Mouse (Mus musculus): Measurements from ENCODE around the gene Ddx28. TPM values are rescaled to one million over a fixed set of nuclear protein-coding genes. Genes with fewer than 3 reads are reported as not detected.

Ddx28 gene
- polyA plus RNA-seq (2015; fragmentation: Nextera tagmentation; extraction: Ambion mirVana), result 14.7 and 14.8 TPM in 2 replicates

DNA sequence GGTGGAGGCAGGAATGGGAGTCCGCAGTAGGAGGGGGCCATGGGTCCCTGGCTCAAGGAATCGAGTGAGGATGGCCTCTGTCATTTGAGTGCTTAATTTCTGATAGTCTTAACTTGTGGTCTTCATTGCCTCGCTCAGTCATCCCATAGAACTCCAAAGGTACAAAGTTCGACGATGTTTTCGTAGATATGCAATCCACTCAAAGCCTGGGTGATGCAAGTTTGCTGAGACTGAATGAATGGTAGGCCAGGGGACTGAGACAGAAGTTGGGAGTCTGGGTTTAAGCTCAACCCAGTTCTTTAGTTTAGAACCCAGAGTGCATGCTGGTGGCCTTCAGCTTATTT lies at the start of gene Ddx28:
Gene Ddx28 (minus strand): TSS at position 240 of the 344 bp plus-strand sequence.
- Histone ChIP-seq H3K4me3 (ENCODE audit: low read length) (peak within 1 kb of the TSS; percentile 91), H3K36me3 (ENCODE audit: control insufficient read depth, insufficient read depth, low read length) (no peaks in the 10 kb centered on the region), H3K4me2 (ENCODE audit: low read depth, low read length) (peak within 1 kb of the TSS; percentile 97), H3K9ac (ENCODE audit: low read length) (peak within 1 kb of the TSS; percentile 90), H3K27me3 (ENCODE audit: control insufficient read depth, insufficient read depth, low read depth, low read length) (no peaks in the 10 kb centered on the region), H3K9me3 (ENCODE audit: control insufficient read depth, low read length) (no peaks in the 10 kb centered on the region), H3K27ac (ENCODE audit: low read length) (peak within 1 kb of the TSS; percentile 43; the same call in 1 of the 2 replicates), H3K4me1 (replicated peaks; ENCODE audit: control insufficient read depth, insufficient read depth, low read length) (peaks cover 14% of the 10 kb centered on the region)
- no peak for ATAC-seq (ENCODE audit: low read depth)
- 2% methylated on average over 6 of the region's 6 CpGs for WGBS

DNA sequence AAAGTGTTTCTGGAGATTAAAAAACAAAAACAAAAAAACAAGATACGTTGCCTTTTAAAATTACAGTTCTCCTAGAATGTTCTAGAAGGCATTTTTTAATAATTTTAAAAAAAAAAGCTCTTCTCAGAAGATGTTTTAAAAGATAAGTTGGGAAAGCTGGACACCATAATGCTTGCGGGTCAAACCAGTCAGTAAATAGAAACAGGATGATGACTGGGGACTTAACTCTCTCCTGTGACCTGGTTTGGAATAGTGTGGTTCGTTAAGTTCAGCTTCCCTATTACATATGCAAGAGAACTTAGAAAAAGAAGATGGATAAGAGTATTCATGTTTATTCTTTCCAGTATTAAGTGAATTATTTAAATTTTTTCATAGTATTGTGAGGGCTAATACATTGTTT lies 48.8 kb upstream of the Ddx28 start:
- ATAC-seq (ENCODE audit: low read depth), result no peak
- Histone ChIP-seq H3K4me3 (ENCODE audit: low read length) (peak overlapping the region; percentile 93), H3K9ac (ENCODE audit: low read length) (peak overlapping the region; percentile 92; the same call in 1 of the 2 replicates), H3K27me3 (ENCODE audit: control insufficient read depth, insufficient read depth, low read depth, low read length) (no peaks in the 10 kb centered on the region), H3K4me1 (replicated peaks; ENCODE audit: control insufficient read depth, insufficient read depth, low read length) (peaks cover 15% of the 10 kb centered on the region), H3K9me3 (ENCODE audit: control insufficient read depth, low read length) (no peaks in the 10 kb centered on the region), H3K36me3 (ENCODE audit: control insufficient read depth, insufficient read depth, low read length) (no peaks in the 10 kb centered on the region), H3K27ac (ENCODE audit: low read length) (no peak overlapping the region), H3K4me2 (ENCODE audit: low read depth, low read length) (peak overlapping the region; percentile 68)
- 3% methylated on average over 3 of the region's 3 CpGs for WGBS

DNA sequence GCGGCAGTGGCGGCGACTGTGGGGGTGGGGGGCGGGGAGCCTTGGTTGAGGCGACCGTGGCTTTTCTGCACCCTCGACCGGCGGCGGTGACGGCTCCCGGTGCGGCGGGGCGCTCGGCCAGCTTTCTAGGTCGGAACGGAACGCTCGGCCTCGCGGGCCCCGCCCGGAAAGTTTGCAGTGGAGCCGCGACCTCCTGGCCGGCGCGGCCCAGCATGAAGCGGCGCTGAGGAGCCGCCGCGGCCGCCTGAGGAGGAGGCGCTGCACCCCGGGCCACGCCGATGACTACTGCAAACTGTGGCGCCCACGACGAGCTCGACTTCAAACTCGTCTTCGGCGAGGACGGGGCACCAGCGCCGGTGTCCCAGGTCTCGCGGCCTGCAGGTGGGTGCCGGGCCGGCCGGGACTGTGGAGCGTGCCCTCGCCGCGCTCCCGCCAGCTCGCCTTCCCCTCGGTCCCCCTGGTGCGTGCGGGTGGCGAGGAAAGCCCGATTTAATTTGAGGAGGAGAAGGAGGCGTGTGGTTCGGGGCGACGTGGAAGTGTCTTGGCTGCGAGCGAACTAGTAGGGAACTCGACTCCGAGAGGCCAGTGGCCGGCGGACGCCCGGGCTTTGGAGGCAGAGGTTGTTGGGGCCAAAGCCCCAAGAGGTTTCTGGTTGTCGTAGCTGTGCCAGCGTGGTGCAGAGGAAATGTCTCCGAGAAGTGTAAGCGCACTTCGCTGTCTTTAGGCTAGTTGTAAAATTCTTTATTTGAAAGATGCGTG lies 48.1 kb upstream of the Ddx28 start:
- Histone ChIP-seq H3K9me3 (ENCODE audit: control insufficient read depth, low read length) (no peaks in the 10 kb centered on the region), H3K4me3 (ENCODE audit: low read length) (peak overlapping the region; percentile 93), H3K4me1 (replicated peaks; ENCODE audit: control insufficient read depth, insufficient read depth, low read length) (peaks cover 15% of the 10 kb centered on the region), H3K36me3 (ENCODE audit: control insufficient read depth, insufficient read depth, low read length) (no peaks in the 10 kb centered on the region), H3K9ac (ENCODE audit: low read length) (peak overlapping the region; percentile 92), H3K27ac (ENCODE audit: low read length) (peak overlapping the region; percentile 96), H3K27me3 (ENCODE audit: control insufficient read depth, insufficient read depth, low read depth, low read length) (no peaks in the 10 kb centered on the region), H3K4me2 (ENCODE audit: low read depth, low read length) (peak overlapping the region; percentile 68)
- peak; percentile 79 for ATAC-seq (ENCODE audit: low read depth)
- under 1% methylated on average over 71 of the region's 83 CpGs for WGBS

DNA sequence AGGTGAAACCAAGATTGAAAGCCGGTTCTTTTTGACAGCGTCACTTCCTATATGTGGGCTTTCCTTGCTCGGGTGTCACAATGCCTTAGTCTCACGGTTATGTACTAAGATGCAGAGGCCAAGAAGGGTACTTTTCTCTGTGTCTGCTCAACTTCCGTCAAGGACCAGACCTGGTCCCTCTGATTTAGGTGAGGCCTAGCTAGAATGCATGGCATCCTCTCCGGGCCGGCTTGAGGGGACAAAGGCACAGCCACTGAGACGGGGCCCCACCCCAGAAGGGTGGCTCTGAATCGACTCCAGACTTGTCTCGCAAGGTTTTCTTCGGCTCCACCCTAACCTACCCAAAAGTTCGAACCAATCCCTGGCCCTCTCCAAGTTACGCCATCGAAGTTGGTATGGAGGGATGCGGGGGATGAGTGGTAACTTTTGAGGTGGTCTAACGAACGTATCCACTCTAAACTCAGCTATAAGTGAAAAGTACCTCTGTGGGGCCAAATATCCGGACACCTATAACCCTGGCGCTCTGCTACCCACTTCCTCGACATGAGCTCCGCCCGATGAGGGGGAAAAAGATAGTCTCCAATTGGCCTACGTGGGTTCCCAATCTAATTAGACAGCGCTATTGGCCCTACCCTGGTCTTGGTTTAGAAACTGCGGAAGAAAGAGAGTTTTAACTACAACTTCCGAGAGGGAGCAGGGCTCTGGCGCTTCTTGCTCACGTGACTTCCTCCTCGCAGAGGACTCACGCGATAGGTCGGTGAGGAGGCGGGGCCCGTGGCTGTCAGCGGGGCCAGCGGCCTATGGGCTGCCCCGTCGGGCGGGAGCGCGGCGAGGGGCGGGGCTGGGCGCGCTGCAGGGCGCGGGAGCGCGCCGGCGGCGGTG lies 47.3 kb upstream of the Ddx28 start, which contains the start of gene Nfatc3:
Gene Nfatc3 (plus strand): TSS at position 110 of the 882 bp plus-strand sequence.
- no peaks in the 10 kb centered on the region for H3K9me3 ChIP-seq (ENCODE audit: control insufficient read depth, low read length)
- peak; percentile 99 for ATAC-seq (ENCODE audit: low read depth)
- under 1% methylated on average over 52 of the region's 52 CpGs for WGBS
- peak within 1 kb of the TSS; percentile 96 for H3K27ac ChIP-seq (ENCODE audit: low read length)
- no peaks in the 10 kb centered on the region for H3K36me3 ChIP-seq (ENCODE audit: control insufficient read depth, insufficient read depth, low read length)
- peak within 1 kb of the TSS; percentile 92 for H3K9ac ChIP-seq (ENCODE audit: low read length)
- H3K4me1 ChIP-seq (replicated peaks; ENCODE audit: control insufficient read depth, insufficient read depth, low read length), result peaks cover 15% of the 10 kb centered on the region
- H3K4me3 ChIP-seq (ENCODE audit: low read length), result peak within 1 kb of the TSS; percentile 93
- peak within 1 kb of the TSS; percentile 68 for H3K4me2 ChIP-seq (ENCODE audit: low read depth, low read length)
- no peaks in the 10 kb centered on the region for H3K27me3 ChIP-seq (ENCODE audit: control insufficient read depth, insufficient read depth, low read depth, low read length)

DNA sequence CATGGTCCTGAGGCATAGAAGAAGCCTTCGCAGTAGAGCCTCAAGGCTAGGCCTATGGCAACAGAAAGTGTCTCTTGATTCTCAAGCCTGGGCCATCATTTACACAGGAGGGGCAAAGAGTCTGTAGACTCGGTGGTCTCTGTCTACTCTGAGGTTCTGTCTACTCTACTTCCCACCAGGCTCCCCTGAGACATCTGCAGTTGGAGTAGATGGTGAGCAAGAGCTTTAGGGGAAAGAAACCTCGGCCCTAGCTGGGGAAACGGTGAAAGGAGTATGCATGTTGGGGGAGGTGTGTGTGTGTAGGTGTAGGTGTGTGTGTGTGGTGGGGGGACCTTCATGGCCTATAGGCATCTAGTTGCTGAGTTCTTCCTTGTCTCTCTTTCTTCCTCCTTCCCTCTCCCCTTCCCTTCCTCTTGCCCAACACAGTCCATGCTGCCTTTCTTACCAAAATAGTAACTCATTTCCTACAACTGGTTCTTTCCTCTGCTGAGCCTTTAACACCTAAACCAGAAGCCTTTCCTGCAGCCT lies 44.8 kb upstream of the Ddx28 start:
- Histone ChIP-seq H3K27ac (ENCODE audit: low read length) (no peak overlapping the region), H3K27me3 (ENCODE audit: control insufficient read depth, insufficient read depth, low read depth, low read length) (no peaks in the 10 kb centered on the region), H3K9ac (ENCODE audit: low read length) (no peak overlapping the region), H3K4me2 (ENCODE audit: low read depth, low read length) (no peak overlapping the region), H3K4me1 (replicated peaks; ENCODE audit: control insufficient read depth, insufficient read depth, low read length) (peaks cover 12% of the 10 kb centered on the region), H3K4me3 (ENCODE audit: low read length) (no peak overlapping the region), H3K36me3 (ENCODE audit: control insufficient read depth, insufficient read depth, low read length) (no peaks in the 10 kb centered on the region), H3K9me3 (ENCODE audit: control insufficient read depth, low read length) (no peaks in the 10 kb centered on the region)
- ATAC-seq (ENCODE audit: low read depth), result no peak
- 69% methylated on average over 4 of the region's 4 CpGs for WGBS

DNA sequence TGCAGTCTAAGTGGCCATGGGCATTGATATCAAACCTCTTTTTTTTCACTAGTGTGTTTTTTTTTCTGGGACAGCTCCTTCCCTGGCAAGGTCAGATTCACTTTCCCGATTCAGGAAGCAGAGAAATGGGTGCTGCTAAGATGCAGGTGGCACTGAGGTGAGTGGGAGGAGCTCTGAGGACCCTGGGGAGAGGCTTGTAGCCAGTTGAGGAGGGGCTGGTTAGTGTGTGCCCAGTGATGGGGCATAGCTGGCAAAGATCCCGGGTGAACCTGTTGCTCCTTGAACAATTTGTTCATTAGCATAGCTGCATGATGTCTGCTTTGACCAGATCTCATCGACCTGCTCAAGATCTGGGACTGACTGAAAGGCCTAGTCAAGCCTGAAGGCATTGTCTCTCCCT lies 43.4 kb upstream of the Ddx28 start:
- Histone ChIP-seq H3K9me3 (ENCODE audit: control insufficient read depth, low read length) (no peaks in the 10 kb centered on the region), H3K36me3 (ENCODE audit: control insufficient read depth, insufficient read depth, low read length) (no peaks in the 10 kb centered on the region), H3K9ac (ENCODE audit: low read length) (no peak overlapping the region), H3K4me2 (ENCODE audit: low read depth, low read length) (no peak overlapping the region), H3K4me3 (ENCODE audit: low read length) (no peak overlapping the region), H3K27me3 (ENCODE audit: control insufficient read depth, insufficient read depth, low read depth, low read length) (no peaks in the 10 kb centered on the region), H3K27ac (ENCODE audit: low read length) (no peak overlapping the region), H3K4me1 (replicated peaks; ENCODE audit: control insufficient read depth, insufficient read depth, low read length) (peaks cover 7% of the 10 kb centered on the region)
- 56% methylated on average over 3 of the region's 3 CpGs for whole genome bisulfite sequencing
- no peak for ATAC-seq (ENCODE audit: low read depth)

DNA sequence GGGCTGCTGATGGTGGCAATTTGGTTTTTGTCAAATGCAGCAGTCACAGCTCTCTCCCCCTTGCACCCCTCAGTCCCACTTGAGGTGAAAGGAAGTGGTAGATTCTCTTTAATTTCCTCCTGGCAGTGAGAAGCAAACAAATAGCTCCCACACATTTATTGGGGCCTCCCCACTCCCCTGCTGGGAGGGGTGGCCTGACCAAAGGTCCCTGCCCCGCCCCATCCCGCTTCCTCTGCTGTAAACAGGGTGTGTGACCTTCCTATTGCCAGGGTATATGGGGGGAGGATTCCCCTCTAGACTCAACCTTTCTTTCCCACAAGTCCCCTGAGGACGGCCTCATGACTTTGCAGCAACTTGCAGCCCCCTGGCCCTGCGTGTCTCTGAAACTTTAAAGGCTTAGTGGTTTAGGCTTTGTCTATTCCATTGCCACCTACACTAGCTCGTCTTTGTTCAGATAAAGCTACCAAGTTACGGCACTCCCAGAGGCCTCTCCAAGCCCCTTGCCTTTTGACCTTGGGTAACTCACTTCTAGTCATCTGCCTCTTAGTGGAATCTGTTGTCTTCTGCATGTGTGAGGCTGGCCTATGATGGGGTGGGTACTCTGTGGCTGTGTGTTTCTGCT lies 42.6 kb upstream of the Ddx28 start:
- Histone ChIP-seq H3K27ac (ENCODE audit: low read length) (no peak overlapping the region), H3K9me3 (ENCODE audit: control insufficient read depth, low read length) (no peaks in the 10 kb centered on the region)

DNA sequence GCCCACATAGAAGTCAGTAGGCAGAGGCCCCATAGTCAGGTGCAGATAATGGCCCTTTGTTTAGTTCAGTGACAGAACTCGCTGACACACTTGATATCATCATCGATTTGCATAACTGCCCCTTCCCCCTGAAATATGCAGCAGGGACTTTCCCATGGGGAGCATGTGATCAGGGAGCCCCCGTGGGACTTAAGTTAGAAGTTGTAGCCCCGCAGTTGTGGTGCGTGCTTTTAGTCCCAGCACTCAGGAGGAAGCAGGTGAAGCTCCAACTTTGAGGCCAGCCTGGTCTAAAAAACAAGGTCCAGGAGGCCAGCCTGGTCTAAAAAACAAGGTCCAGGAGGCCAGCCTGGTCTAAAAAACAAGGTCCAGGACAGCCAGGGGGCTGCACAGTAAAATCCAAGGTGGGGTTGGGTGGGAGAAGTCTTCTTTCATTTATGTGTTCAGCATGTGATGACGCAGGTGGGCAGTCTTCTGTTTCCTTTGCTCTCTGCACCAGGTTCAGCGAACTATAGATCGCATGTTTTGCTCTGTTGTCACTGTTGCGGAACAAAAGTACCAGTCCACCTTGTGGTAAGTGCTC lies 40.9 kb upstream of the Ddx28 start:
- H3K27me3 ChIP-seq (ENCODE audit: control insufficient read depth, insufficient read depth, low read depth, low read length), result no peaks in the 10 kb centered on the region
- no peak overlapping the region for H3K27ac ChIP-seq (ENCODE audit: low read length)
- H3K4me2 ChIP-seq (ENCODE audit: low read depth, low read length), result no peak overlapping the region
- no peaks in the 10 kb centered on the region for H3K4me1 ChIP-seq (replicated peaks; ENCODE audit: control insufficient read depth, insufficient read depth, low read length)
- H3K36me3 ChIP-seq (ENCODE audit: control insufficient read depth, insufficient read depth, low read length), result no peaks in the 10 kb centered on the region
- H3K4me3 ChIP-seq (ENCODE audit: low read length), result no peak overlapping the region
- H3K9me3 ChIP-seq (ENCODE audit: control insufficient read depth, low read length), result no peaks in the 10 kb centered on the region
- 86% methylated on average over 9 of the region's 9 CpGs for WGBS
- no peak for ATAC-seq (ENCODE audit: low read depth)
- H3K9ac ChIP-seq (ENCODE audit: low read length), result no peak overlapping the region

More for the DNA sequence above, 42.6 kb upstream of the Ddx28 start:
- Histone ChIP-seq H3K27me3 (ENCODE audit: control insufficient read depth, insufficient read depth, low read depth, low read length) (no peaks in the 10 kb centered on the region), H3K4me2 (ENCODE audit: low read depth, low read length) (no peak overlapping the region), H3K4me1 (replicated peaks; ENCODE audit: control insufficient read depth, insufficient read depth, low read length) (peaks cover 7% of the 10 kb centered on the region), H3K9ac (ENCODE audit: low read length) (no peak overlapping the region), H3K4me3 (ENCODE audit: low read length) (no peak overlapping the region), H3K36me3 (ENCODE audit: control insufficient read depth, insufficient read depth, low read length) (no peaks in the 10 kb centered on the region)
- no peak for ATAC-seq (ENCODE audit: low read depth)
- 67% methylated on average over 6 of the region's 6 CpGs for WGBS
